Mouse (Mus musculus) midbrain, embryonic 14.5 days (tissue): Measurements from ENCODE around the gene Syt10. TPM values are rescaled to one million over a fixed set of nuclear protein-coding genes. Genes with fewer than 3 reads are reported as not detected.
"Not testable (repeated sequence)": the region's sequence is repeated elsewhere in the genome, so short reads cannot be mapped to it uniquely, and the experiment has no call there.

Source experiments
- ATAC-seq: fragments of 200-750 bp; cut with Nextera tagmentation; 2 replicates; pipeline ENCODE4 v1.8.0; 2017; ENCODE audit warnings: moderate number of reproducible peaks, moderate library complexity; ENCODE audit not compliant: low FRiP score, low TSS enrichment
- DNase-seq: peaks from one replicate; pipeline ENCODE4 v3.0.0-alpha.2; 2015
- H3K27ac ChIP-seq: fragments of 300-500 bp; sonication (generic); replicated peaks from 2 replicates; pipeline ENCODE4 v1.5.1; 2014; ENCODE audit warnings: mild to moderate bottlenecking, low read depth, low read length, moderate library complexity
- H3K27me3 ChIP-seq: fragments of 300-500 bp; sonication (generic); 2 replicates; pipeline ENCODE4 v1.6.1; 2014; ENCODE audit warnings: low read length, control low read depth, mixed read lengths; ENCODE audit not compliant: control insufficient read depth, insufficient read depth
- H3K36me3 ChIP-seq: fragments of 300-500 bp; sonication (generic); 2 replicates; pipeline ENCODE4 v1.6.1; 2014; ENCODE audit warnings: low read length, control low read depth; ENCODE audit not compliant: control insufficient read depth, insufficient read depth
- H3K4me1 ChIP-seq: fragments of 300-500 bp; sonication (generic); 2 replicates; pipeline ENCODE4 v1.6.1; 2014; ENCODE audit warnings: mild to moderate bottlenecking, antibody characterized with exemption, low read length, control low read depth; ENCODE audit not compliant: control insufficient read depth, insufficient read depth
- H3K4me2 ChIP-seq: fragments of 300-500 bp; sonication (generic); 2 replicates; pipeline ENCODE4 v1.6.1; 2014; ENCODE audit warnings: mild to moderate bottlenecking, low read length, moderate library complexity
- H3K4me3 ChIP-seq: fragments of 300-500 bp; sonication (generic); replicated peaks from 2 replicates; pipeline ENCODE4 v1.5.1; 2014; ENCODE audit warnings: low read depth, low read length
- H3K9ac ChIP-seq: fragments of 300-500 bp; sonication (generic); replicated peaks from 2 replicates; pipeline ENCODE4 v1.6.1; 2014; ENCODE audit warnings: mild to moderate bottlenecking, low read length, moderate library complexity
- H3K9me3 ChIP-seq: fragments of 300-500 bp; sonication (generic); 2 replicates; pipeline ENCODE4 v1.6.1; 2016; ENCODE audit warnings: low read length, control low read depth, mixed read lengths; ENCODE audit not compliant: control insufficient read depth
- WGBS: fragments of 180-500 bp; shearing (Covaris S2); extraction: QIAGEN DNeasy Blood & Tissue Kit; methylation state at CpG from one replicate; pipeline ENCODE4 v1.1.7; 2014; 5-methylcytosine and 5-hydroxymethylcytosine counted together
- polyA plus RNA-seq: library from polyadenylated mRNA; unstranded; fragments of >200 nt; fragmentation: Nextera tagmentation; extraction: Ambion mirVana; gene quantifications from 2 replicates; pipeline ENCODE4 v1.2.1, GENCODE M21; 2014

The Syt10 gene
- polyA plus RNA-seq, result 0.74 and 1.1 TPM in 2 replicates

GRCm38 (mm10) chr15:89841364-89842017, at the start of gene Syt10:
Gene Syt10, minus strand, starts transcription at chr15:89841860.
- Histone ChIP-seq H3K27ac (no peak within 1 kb of the TSS), H3K4me3 (peak within 1 kb of the TSS; percentile 50), H3K9ac (peak within 1 kb of the TSS; percentile 41; the same call in 1 of the 2 replicates), H3K27me3 (peaks cover 9% of the 10 kb centered on the region), H3K36me3 (no peaks in the 10 kb centered on the region), H3K4me1 (0 out of 2 replicates have a peak, but pooled peaks cover 4% of the 10 kb centered on the region), H3K9me3 (no peaks in the 10 kb centered on the region), H3K4me2 (peak within 1 kb of the TSS; percentile 89)
- 1% methylated on average over 53 of the region's 53 CpGs for WGBS
- ATAC-seq, result peak; percentile 71
- DNase-seq, result peak; percentile 79

GRCm38 (mm10) chr15:89883799-89884198, 42.1 kb upstream of the Syt10 start:
- Histone ChIP-seq H3K36me3 (no peaks in the 10 kb centered on the region), H3K4me2 (no peak overlapping the region), H3K9ac (no peak overlapping the region), H3K27me3 (no peaks in the 10 kb centered on the region), H3K4me3 (no peak overlapping the region), H3K27ac (no peak overlapping the region), H3K4me1 (no peaks in the 10 kb centered on the region), H3K9me3 (no peaks in the 10 kb centered on the region)
- ATAC-seq, result no peak
- DNase-seq, result no peak
- WGBS, result 97% methylated on average over 2 of the region's 2 CpGs

- no peaks in the 10 kb centered on the region for H3K4me1 ChIP-seq
- H3K4me3 ChIP-seq, result no peak overlapping the region
- DNase-seq (no peak), ATAC-seq (no peak)
- H3K27ac ChIP-seq, result no peak overlapping the region
- no peak overlapping the region for H3K9ac ChIP-seq
- 94% methylated on average over 2 of the region's 2 CpGs for WGBS
- H3K36me3 ChIP-seq, result no peaks in the 10 kb centered on the region
- no peak overlapping the region for H3K4me2 ChIP-seq
- no peaks in the 10 kb centered on the region for H3K9me3 ChIP-seq
- no peaks in the 10 kb centered on the region for H3K27me3 ChIP-seq
Observed at GRCm38 (mm10) chr15:89878981-89879380, 37.3 kb upstream of the Syt10 start.

GRCm38 (mm10) chr15:89816098-89816497, 25.6 kb downstream of the Syt10 start:
- no peak overlapping the region for H3K9ac ChIP-seq
- no peak overlapping the region for H3K27ac ChIP-seq
- ATAC-seq (no peak; the same call in 1 of the 2 replicates), DNase-seq (peak; percentile 66)
- no peaks in the 10 kb centered on the region for H3K27me3 ChIP-seq
- H3K4me1 ChIP-seq, result 0 out of 2 replicates have a peak, but pooled peaks cover 5% of the 10 kb centered on the region
- no peaks in the 10 kb centered on the region for H3K36me3 ChIP-seq
- H3K4me3 ChIP-seq, result no peak overlapping the region
- H3K4me2 ChIP-seq, result peak overlapping the region; percentile 1; the same call in 1 of the 2 replicates
- no peaks in the 10 kb centered on the region for H3K9me3 ChIP-seq
- 9% methylated on average over 10 of the region's 10 CpGs for WGBS

DNA sequence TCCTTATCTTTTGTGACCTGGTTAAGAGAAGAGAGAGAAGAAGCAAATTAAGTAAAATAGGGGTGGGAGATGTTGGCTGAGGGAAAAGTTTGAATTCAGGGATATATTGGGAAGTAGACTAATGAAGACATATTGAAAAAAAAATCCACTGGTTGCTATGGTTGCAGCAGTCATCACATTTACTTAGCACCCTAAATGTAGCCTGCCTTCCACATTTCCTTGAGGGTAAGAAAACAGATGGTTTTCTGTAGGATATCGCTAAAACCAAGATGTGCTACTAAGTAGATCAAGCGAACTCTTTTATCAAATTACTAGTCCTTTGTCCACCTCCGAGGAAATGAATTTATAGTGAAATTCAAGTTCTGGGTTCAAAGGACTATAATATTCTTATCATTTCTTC, 37.2 kb downstream of the Syt10 start:
- Histone ChIP-seq H3K9me3 (no peaks in the 10 kb centered on the region), H3K4me2 (no peak overlapping the region), H3K27me3 (no peaks in the 10 kb centered on the region), H3K36me3 (no peaks in the 10 kb centered on the region), H3K9ac (no peak overlapping the region), H3K4me1 (no peaks in the 10 kb centered on the region), H3K27ac (no peak overlapping the region), H3K4me3 (no peak overlapping the region)
- DNase-seq (no peak), ATAC-seq (no peak)
- WGBS, result 97% methylated on average over 3 of the region's 3 CpGs

DNA sequence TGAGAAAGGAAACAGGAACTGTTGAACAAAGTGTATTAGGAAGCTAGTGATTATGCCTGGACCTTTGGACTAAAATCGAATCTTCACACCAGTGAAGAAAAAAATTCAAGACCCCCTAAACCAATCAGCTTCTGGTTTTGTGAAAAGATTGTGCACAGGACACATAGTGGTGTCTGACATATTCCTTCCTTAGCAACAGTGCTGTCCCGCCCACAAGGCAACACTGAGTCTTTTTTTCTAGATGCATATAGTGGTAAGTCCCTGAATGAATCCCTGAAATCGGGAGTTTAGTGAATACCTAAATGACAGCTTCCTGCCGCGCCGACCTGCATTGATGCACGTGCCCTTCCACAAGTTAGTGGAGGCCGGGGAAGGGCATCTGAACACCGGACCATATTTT, 61.7 kb downstream of the Syt10 start:
- WGBS, result 68% methylated on average over 9 of the region's 9 CpGs
- no peak for DNase-seq

DNA sequence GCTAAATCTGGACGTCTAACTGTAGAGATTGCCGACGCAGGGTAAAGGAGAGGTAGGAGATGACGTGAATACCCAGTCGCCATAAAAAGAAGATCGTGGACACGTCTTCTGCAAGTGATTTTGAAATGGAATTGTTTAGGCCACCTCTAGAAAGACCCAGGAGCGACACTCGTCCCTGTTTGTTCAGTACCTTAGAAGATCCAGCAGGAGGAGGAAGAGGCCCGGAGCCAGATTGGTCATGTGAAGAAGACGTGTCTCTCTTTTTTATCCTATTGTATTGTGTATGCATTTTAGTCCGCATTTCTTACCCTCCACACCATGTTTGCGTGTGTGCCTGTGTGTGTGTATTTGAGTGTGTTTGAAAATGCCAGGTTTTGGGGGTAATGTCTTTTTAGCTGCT, 75.6 kb downstream of the Syt10 start:
- H3K4me3 ChIP-seq, DNase-seq, H3K4me2 ChIP-seq, ATAC-seq, H3K4me1 ChIP-seq, H3K9me3 ChIP-seq, H3K27me3 ChIP-seq, H3K27ac ChIP-seq, H3K9ac ChIP-seq, H3K36me3 ChIP-seq: not testable (repeated sequence)
- WGBS, result 92% methylated on average over 9 of the region's 13 CpGs

More for the DNA sequence above, 61.7 kb downstream of the Syt10 start:
- no peak overlapping the region for H3K27ac ChIP-seq
- H3K4me3 ChIP-seq, result no peak overlapping the region
- no peak for ATAC-seq
- H3K9me3 ChIP-seq, result no peaks in the 10 kb centered on the region
- H3K36me3 ChIP-seq, result no peaks in the 10 kb centered on the region
- no peak overlapping the region for H3K9ac ChIP-seq
- no peaks in the 10 kb centered on the region for H3K4me1 ChIP-seq
- H3K4me2 ChIP-seq, result no peak overlapping the region
- no peaks in the 10 kb centered on the region for H3K27me3 ChIP-seq

DNA sequence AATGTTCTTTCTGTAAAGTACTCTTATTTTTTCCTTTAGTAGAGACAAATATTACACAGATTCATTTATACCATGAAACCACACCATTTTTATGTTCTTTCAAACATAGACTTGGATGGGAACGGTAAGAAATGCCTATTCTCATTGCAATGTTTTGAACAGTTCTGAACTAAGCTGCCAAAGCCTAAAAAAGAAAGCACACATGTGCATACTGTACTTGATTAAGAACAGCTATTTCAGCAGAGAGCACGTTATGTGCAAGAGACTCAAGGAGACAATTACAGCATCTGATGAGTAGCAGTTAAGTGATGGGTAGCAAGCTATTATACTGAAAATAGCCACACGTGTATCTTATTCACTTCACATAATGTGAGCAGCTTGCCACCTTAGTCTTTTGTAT, 108.0 kb downstream of the Syt10 start:
- no peak overlapping the region for H3K27ac ChIP-seq
- no peaks in the 10 kb centered on the region for H3K9me3 ChIP-seq
- no peak overlapping the region for H3K4me2 ChIP-seq
- ATAC-seq, result no peak
- 83% methylated on average over 3 of the region's 3 CpGs for WGBS
- H3K4me1 ChIP-seq, result no peaks in the 10 kb centered on the region
- H3K27me3 ChIP-seq, result no peaks in the 10 kb centered on the region
- no peak overlapping the region for H3K4me3 ChIP-seq
- no peaks in the 10 kb centered on the region for H3K36me3 ChIP-seq
- H3K9ac ChIP-seq, result no peak overlapping the region
- DNase-seq, result no peak
